Mouse (Mus musculus) kidney, postnatal 10 days (tissue): ENCODE results near the gene Rnf121.

ENCODE experiments used
- DNase-seq: peaks from one replicate; pipeline ENCODE4 v3.0.0; 2021; ENCODE audit warnings: mixed read lengths

Gene Rnf121

DNA sequence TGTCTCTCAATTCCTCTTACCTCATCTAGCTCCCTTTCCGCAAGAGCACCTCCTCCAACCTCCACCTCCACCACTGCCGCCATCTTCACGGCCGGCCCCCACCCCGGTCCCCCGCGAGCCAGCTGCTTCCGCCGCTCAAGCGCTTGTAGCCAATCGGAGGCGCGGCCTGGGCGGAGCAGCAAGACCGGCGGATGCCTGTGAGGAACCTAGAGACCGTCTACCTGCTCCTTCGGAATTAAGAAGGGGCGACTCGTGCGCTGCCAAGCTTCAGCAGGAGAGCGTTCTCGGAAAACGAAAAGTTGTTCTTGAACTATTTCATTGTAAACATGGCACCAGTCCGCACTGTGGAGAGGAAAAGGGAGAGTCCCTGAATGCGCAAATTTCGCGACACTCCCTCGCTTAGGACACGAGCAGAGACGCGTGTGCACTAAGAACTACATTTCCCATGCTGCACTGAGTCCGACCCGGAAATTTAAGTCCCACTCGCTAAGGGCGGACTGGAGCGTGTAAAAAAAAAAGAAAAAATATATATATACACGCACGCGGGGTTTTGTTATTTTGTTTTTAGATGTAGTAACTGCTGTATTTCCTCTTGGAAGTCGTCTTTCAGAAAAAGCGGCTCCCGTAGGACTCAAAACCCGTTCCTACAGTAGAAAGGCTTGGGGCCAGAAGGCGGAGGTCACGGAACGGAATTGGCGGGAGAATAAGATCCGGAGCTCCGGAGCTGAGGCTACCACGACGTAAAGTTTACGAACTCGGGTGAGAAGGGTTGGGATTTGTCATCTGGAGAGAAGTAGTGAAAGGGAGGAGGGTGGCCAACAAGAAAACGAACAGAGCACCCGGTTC lies at the start of gene Rnf121, which contains the start of the genes Xndc1 and Xntrpc:
Gene Rnf121, minus strand, starts transcription at position 424 of the 846 bp plus-strand sequence.
Gene Xndc1, plus strand, starts transcription at position 466 of the 846 bp plus-strand sequence.
Gene Xntrpc, plus strand, starts transcription at position 668 of the 846 bp plus-strand sequence.
- peak; percentile 95 for DNase-seq

DNA sequence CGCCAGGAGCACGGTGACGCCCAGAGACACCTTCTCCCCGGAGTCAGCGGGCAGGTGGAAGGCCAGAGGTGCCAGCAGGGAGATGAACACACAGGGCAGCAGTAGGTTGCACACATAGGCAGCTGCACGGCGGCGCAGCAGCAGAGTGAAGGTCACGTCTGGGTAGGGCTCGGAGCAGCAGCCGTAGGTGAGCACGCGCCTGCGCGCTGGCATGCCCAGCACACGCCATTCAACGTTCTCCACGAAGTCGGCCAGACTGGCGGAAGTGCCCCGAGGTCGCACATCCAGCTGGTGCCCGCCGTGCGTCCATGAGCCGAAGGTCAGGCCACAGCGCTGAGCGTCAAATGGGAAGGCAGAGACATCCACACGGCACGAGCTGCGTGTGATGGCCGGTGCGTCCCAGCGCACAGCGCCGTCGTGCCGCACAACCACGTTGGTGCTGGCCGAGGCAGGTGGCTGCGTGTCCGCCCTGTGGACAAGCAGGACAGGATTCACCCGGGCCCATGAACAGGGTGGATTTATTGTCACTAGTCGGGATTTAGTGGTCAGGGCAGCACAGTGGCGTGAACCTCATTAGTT lies 48.0 kb upstream of the Rnf121 start:
- no peak for DNase-seq

DNA sequence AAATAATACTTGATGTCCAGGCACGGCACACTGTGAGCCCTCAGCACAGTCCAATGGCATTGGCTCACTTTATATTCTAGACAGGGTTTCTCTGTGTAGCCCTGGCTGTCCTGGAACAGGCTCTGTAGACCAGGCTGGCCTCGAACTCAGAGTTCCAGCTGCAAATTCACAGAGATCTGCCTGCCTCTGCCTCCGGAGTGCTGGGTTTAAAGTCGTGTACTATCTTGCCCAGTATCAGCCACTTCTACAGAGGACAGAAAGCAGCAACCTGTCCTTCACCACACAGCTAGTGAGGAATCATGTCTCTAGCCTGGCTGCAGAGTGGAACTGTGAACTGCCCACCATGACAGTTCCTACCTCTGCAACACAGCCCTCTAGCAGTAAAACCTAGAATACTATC lies 44.5 kb upstream of the Rnf121 start:
- DNase-seq: no peak

DNA sequence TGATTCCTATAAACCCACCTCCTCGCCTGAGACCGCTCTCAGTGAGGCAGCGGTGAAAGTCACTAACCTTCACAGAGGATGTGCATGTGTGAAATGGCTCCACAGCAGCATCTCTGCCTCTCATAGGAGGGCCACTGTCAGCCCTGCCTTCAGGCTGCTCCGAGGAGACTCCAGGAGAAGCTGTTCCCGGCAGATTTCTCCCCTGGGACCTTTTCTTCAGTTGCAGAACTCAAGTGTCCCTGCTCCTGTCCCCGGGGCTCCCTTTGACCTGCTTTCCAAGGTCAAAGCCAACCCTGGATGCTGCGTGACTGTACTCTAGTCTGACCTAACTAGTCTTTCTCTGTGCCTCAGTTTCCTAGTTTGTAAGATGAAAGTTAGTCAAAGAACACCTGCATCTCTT lies 43.9 kb upstream of the Rnf121 start, which contains the start of gene Art5:
Gene Art5, minus strand, starts transcription at position 319 of the 400 bp plus-strand sequence.
- DNase-seq: no peak

DNA sequence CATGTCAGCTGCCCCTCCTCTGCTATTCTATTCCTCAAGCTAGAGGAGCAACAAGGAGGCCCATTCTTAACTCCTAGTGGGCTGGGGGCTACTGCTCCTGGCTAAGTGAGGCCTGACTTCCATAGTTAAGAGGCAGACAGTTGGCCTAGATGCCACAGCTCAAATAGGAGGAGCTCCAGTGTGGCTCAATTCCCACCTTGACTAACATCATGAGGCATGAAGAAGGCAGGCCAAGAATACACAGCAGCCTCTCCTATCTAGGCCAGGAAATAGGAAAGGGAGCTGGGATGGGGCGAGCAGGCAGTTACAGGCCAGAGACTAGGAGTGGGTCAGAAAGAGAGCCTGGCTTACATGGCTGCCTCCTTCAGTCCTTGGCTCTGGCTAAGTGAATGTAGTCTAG lies 42.9 kb upstream of the Rnf121 start:
- no peak for DNase-seq

DNA sequence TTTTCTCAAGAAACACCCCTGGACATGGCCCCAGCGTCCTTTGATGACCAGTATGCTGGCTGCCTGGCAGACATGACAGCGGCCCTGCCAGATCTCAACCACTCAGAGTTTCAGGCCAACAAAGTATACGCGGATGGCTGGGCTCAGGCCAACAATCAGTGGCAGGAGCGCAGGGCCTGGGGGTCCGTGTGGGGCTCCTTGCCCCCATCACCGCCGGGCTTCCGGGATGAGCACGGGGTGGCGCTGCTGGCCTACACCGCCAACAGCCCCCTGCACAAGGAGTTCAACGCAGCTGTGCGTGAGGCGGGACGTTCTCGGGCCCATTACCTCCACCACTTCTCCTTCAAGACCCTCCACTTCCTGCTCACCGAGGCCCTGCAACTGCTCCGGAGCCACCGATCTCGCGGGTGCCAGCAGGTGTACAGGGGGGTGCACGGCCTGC lies 41.5 kb upstream of the Rnf121 start:
- peak; percentile 30 for DNase-seq

DNA sequence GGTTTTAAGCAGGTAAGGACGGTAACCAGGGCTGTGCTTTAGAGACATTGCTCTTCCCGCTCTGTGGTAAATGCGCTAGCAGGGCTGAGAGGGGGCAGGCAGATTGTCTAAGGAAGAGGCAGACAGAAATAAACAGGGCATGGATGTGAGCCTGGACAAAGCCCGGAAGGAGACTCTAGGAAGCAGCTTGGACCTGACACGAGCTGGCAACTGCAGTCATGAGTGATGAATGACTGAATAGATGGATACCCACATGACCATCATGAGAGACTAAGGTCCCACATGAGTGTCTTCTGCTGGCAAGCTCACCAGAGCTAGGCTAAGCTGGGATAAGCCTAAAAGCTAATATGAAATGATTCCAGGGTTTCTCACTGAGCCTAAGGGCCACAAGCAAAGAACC lies 38.9 kb upstream of the Rnf121 start:
- DNase-seq: no peak

DNA sequence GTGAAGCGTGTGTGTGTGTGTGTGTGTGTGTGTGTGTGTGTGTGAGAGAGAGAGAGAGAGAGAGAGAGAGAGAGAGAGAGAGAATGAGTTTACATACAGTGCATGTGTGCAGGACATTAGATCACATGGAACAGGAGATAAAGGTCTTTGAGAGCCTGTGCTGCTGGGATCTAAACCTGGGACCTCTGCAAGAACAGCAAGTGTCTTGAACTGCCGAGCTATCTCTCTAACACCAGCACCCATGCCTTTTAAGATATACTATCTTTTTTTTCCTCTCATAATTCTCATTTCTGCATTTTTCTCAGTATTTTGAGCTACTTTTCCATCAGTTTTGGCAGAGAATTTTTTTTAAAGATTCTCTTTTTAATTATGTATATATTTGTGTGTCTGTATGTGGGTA lies 38.3 kb upstream of the Rnf121 start:
- DNase-seq: no peak

DNA sequence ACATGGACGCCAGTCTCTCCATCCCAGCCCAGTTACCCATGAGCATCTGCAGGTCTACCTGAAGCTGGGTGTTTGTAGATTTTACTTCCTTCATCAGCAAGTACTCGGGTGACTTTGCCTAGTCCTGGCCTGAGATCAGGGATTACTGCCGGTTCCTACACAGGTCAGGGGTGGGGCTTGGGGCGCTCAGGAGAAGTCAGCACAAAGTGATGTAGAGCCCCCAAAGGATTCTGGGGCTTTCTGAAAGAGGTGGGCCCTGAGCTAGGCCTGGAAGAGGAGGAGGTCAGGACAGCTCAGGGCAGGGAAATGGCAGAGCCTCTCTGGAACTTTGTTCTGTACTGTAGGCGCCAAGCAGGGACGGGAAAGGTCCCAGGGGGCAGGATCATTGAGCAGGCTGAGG lies 37.4 kb upstream of the Rnf121 start:
- no peak for DNase-seq

DNA sequence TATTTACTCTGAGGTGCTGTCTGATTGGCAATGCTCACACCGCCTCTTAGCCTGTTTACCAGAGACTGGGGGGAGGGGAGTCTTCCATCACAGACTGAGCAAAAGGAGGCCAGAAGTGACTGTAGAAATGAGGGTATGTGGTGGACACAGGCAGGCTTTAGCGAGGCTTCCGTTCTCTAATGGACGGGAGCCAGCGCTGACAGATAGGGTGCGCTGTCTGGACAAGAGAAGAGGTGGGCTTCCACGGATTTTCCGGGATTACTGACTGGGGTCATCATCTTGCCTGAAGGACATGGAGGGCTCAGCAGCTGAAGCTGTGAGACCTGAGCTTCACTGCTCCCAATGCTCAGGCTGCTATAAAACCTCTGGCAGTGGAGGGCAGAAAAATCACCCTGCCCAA lies 37.0 kb upstream of the Rnf121 start:
- no peak for DNase-seq

DNA sequence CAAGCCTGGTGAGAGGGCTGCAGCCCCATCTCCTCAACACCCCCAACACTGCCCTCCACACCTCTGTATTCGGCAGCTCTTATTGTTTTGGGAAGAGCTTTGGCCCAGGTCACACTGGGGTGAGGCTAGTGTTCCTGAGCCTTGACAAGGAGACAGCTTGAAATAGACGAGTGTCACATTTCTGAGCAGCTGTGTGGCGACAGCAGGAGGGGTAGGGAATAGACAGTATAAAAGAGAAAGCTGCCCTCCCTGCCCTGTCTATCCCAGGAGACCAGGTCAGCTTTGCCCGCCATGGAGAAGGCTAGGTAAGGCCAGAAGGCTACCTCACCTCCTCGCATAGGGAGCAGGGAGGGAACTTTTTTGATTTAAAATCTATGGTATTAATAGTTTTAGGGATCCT lies 36.2 kb upstream of the Rnf121 start, which contains the start of gene Art1:
Gene Art1, plus strand, starts transcription at position 257 of the 400 bp plus-strand sequence.
- no peak for DNase-seq

DNA sequence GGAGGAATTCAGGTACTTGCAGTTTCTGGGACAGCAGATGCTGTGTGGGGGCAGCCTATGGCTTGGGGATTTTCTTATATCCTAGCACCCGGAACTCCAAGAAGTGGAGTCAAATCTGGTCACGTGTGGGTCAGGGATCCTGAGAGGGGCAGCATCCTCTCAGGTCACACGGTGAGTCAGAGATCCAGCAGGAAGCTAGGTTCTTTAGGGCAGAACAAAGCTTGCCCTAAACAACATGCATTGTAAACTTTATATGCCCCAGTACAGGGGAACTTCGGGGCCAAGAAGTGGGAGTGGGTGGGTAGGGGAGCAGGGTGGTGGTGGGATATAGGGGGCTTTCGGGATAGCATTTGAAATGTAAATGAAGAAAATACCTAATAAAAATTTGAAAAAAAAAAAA lies 35.6 kb upstream of the Rnf121 start:
- DNase-seq: no peak

DNA sequence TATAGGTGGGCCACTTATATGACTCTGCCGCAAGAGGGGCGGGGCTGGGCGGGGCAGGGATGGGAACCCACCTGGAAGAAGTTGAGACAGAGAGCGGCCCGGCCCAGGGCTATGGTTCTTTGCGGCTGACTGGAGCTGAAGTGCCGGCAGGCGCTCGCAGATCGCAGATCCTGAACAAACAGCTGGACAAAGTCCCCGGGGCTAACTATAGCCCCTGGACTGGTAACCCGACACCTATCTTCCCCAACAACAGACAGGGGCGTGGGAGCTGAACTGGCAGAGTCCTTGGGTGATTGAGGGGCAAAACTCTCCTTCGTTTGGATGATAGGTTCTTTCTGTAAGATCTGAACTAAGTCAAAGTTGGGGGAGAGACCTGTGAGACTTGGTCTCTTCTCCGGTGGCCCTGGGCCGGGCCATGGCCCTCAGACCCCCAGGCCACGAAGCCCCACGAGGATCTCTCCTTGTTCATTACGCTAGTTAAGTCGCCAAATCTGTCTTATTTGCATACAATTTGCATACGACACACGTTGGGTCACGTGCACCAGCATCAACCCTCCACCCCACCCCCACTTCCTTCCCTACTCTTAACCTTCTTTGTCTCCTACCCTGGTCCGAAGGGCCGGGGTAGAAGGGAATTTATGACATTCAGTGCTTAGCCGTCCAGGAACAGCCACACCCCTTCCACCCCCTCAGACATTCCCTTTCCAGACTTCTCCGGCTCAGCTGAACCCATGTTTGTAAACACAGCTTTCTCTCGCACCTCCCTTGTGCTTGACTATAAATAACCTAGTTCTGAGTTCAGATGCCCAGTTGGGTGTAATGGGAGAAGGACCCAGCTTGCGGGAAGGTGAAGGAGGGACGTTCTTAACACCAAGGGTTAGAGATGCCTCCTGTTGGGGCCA lies 34.7 kb upstream of the Rnf121 start:
- DNase-seq: peak; percentile 56

DNA sequence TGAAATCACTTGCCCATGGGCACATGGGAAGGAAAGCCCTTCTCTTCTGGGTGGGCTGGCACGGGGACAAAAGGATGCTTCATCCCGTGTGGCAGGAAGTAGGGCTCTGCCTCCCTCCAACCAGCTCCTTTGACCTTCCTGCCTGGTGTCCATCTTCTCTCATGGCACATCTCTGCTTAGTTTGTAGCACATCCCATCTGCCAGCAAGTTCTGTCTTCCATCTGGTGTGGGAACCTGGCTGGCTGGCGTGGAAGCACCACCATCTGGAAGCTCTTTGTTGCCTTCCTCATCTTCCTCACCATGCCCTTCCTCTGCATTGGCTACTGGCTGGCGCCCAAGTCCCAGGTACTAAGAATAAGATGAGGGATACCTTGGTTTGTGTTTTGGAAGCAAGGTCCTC lies 22.1 kb upstream of the Rnf121 start:
- DNase-seq: no peak

DNA sequence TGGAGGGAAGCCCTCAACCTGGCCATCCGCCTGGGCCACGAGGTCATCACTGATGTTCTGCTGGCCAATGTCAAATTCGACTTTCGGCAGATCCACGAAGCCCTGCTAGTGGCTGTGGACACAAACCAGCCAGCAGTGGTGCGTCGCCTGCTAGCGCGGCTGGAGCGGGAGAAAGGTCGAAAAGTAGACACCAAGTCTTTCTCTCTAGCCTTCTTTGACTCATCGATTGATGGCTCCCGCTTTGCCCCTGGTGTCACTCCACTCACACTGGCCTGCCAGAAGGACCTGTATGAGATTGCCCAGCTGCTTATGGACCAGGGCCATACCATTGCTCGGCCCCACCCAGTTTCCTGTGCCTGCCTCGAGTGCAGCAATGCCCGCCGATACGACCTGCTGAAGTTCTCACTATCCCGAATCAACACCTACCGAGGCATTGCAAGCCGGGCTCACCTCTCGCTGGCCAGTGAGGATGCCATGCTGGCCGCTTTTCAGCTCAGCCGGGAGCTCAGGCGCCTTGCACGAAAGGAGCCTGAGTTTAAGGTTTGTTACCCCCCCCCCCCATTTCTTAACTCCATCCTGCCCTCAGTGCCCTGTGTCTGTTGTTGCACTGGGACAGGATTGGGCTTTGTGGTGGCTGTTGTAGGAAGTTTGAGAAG lies 18.9 kb upstream of the Rnf121 start:
- no peak for DNase-seq

DNA sequence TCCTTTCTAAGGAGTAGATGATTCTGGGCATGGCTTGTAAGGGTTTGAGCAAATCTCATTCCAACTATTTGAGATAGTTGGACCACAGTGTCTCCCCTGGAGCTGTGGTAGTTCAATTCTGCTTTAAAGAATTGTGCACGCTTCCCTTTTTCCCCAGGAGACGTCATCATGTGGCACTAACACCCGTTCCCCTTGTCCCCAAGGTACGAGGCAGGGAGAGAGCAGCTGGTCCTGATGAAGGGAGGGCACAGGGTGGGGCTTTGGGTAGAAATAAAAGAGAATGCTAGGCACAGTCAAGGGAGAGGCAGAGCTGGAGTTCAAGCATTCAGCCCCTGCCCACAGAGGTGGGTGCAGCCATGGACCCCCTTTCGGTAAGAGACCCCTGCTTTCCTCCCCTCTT lies 17.5 kb upstream of the Rnf121 start, which contains the start of gene Trpc2:
Gene Trpc2, plus strand, starts transcription at position 301 of the 400 bp plus-strand sequence.
- no peak for DNase-seq

DNA sequence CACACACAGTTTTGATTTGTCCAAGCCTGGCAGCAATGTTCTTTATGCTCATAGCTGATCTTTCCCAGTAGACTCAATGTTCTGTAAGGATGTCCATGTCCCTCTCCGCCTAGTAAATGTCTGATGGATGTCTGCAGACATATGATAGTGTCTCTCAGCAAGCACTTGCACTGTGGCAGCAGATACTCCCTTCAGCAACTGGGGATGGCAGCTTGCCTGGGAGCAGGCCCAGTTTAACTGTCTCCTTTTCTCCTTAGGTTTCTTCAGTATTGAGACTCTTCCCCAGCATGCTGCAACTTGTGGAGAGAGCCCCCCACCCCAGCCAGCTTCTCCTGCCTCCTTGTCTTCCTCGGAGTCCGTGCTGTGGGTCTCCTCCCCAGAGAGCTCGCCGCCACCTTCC lies 16.5 kb upstream of the Rnf121 start:
- no peak for DNase-seq

DNA sequence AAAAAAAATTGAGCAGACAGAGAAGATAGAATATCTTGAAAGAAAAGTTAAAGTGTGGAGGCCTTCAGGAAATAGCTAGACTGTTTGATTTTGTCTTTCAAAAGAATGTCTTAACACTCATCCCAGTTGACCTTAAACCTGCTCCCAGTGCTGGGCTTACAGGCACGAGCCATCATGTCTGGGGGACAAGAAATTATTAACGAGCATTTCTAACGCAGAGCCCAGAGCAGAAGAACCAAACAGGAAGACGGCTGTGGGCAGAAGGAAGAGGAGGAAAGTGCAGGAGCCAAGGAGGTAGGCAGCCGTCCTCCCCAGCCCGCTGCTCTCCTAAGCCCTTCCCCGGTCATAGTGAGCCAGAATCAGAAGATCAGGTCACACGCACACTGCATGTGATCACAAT lies 15.0 kb upstream of the Rnf121 start:
- no peak for DNase-seq

DNA sequence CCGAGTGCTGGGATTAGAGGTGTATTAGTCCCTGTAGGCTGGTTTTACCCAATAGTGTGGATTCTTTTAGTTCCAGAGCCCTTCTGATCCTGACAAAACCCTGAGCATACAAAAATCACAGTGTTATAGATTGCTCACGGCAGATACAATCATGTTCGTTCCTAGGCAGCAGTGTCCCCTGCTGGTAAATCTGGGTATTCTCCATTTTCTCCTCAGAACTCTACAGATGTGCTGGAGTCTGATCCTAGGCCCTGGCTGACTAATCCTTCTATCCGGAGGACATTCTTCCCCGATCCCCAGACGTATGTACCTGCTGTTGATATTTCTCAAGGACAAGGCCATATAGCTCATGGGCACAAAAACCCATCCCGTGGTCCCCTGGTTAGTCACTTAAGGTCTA lies 13.2 kb upstream of the Rnf121 start:
- peak; percentile 54 for DNase-seq

DNA sequence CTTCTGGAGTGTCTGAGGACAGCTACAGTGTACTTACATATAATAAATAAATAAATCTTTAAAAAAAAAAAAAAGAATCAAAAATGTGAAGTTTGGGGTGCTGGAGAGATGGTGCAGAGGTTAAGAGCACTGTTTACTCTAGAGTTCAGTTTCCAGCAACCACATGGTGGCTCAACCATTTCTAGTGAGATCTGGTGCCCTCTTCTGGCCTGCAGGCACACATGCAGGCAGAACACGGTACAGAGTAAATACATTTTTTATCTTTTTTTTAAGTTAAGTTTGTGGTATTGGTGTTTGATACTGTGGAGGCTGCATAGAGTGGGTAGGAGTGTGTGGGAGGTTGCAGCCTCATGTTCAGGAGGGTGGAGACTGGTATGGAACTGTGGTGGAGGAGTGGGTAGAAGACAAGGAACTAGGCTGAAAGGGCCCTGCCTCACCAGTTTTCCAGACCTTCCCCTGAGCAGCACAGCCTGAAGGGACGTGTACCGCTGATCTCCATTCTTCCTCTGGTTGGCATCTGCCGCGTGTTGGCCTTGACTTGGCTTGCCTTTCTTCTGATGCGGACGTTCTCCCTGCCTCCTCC lies 11.5 kb upstream of the Rnf121 start:
- peak; percentile 39 for DNase-seq

DNA sequence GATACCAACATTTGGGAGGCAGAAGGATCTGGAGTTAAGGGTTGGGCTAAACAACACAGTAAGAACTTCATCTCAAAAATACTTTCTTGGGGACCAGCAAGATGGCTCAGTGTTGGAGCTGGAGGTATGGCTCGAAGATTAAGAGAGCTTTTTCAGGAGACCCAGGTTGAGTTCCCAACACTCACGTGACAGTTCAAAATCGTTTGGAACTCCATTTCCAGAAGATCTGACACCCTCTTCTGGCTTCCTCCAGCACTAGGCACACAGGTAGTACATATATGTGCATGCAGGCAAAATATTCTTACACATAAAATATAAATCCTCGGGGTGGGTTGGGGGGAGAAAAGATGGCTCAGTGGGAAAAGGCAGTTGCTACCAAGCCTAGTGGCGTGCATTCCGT lies 1.1 kb upstream of the Rnf121 start:
- DNase-seq: no peak

DNA sequence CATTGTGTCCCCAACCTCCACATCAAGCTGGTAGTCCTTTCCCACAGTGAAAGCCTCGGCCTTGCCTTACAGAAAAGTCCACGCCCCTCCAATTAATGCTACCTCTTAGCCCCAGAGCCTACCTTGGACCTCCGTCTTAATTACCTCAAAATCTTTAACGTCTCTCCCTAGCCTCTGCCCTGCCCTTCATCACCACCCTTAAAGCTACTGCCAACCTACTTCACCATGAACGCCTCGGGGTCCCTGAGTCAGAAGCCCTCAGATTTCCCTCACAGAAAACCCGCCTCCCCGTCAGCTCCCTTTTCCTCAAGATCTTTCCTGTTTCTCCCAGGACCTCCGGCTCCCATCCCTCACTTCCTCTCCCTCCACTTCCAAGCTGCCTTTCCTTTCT lies 619 bp downstream of the Rnf121 start:
- no peak for DNase-seq
